Mouse (Mus musculus): ENCODE measurements around the gene Olfr808. TPM values are rescaled to one million over a fixed set of nuclear protein-coding genes. Genes with fewer than 3 reads are reported as not detected.

The Olfr808 gene
- total RNA-seq (2023): not detected

GRCm38 (mm10) chr10:129765182-129765581 lies at the start of gene Olfr808:
TSS of gene Olfr808 (plus strand) at chr10:129765482.

DNA sequence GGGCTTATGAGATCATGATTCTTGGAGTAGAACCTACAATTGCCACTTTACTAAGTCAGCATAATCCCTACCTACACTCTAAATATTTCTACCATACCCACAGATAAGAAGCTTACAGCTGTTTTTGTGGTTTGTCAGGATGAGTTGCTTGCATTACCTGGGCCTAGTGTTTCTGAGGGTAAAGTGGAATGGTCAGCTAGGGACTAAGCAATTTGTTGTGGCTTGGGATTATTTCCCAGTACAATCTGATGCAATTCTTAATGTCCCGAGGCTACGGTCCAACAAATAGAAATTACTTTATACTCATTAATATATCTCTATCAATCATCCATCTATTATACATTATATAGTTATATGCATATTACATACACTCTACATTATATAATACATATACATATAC lies 36.0 kb upstream of the Olfr808 start, which contains the start of gene Olfr805:
TSS of gene Olfr805 (minus strand) at position 101 of the 400 bp plus-strand sequence.

DNA sequence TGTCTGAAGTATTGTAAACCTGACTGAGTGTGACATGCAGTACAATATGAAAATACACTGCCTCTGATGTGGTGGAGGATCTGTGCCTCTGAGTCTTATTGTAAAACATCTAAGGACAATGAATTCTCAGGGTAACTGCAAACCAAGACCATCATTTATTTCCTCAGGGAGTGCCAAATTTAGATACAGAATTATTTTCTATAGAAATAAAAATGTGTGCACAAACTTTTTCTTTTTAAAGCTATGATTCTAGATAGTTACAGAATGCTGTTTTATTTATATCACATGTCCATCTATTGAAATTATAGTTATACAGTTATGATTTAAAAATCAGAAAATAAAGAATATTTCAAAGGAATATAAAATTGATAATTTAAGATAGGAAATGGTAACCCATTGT lies 23.5 kb upstream of the Olfr808 start, which contains the start of gene Olfr806:
TSS of gene Olfr806 (minus strand) at position 101 of the 400 bp plus-strand sequence.

DNA sequence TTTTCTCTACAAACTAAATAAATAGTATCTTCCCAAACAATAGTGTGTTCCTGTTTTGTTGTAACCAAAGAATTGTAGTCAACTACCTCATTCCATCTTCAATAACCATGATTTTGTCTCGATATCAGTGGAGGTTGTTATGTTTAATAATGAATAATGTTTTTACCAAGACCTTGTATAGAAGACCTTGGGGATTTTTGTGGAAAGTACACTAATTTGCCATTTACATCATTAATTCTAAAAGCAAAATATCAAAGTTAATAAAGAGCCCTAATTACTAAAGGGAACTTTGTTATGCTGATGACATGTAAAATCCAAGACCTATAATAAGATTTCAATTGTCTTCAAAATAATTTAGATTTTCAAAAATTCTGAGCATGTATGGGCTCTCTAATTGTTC lies 7.6 kb upstream of the Olfr808 start, which contains the start of gene Olfr807:
TSS of gene Olfr807 (minus strand) at position 101 of the 400 bp plus-strand sequence.

GRCm38 (mm10) chr10:129774338-129774737 lies 9.1 kb downstream of the Olfr808 start, which contains the start of gene Olfr809:
TSS of gene Olfr809 (plus strand) at chr10:129774638.

GRCm38 (mm10) chr10:129794817-129795216 lies 29.5 kb downstream of the Olfr808 start, which contains the start of gene Olfr810:
TSS of gene Olfr810 (minus strand) at chr10:129794917.

DNA sequence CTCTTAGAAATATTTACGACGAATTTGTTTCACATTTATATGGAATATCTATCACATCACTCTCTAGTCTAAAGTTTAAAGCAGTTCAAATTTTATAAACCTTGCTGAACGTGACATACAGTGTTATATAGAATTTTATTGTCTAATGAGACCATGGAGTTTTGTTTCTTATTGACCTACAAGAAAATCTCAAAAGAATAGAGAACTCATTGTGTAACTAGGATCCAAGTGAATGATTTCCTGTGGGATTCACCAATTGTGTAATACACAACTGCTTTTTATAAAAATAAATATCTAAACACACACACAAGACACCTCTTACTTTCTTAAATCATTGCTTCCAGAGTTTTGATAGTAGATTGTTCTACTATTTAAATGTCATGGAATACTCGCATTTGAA lies 39.0 kb downstream of the Olfr808 start, which contains the start of gene Olfr811:
TSS of gene Olfr811 (minus strand) at position 101 of the 400 bp plus-strand sequence.

Other genes starting within 250 kb of the Olfr808 start
- not detected for gene Olfr791, start 243.7 kb upstream of the Olfr808 start, total RNA-seq (2023)
- gene Olfr792, start 226.3 kb upstream of the Olfr808 start, total RNA-seq (2023): not detected
- not detected for gene Olfr794, start 197.8 kb upstream of the Olfr808 start, total RNA-seq (2023)
- not detected for gene Olfr796, start 152.9 kb upstream of the Olfr808 start, total RNA-seq (2023)
- not detected for gene Olfr798, start 137.5 kb upstream of the Olfr808 start, total RNA-seq (2023)
- not detected for gene Olfr799, start 128.0 kb upstream of the Olfr808 start, total RNA-seq (2023)
- not detected for gene Olfr800, start 107.8 kb upstream of the Olfr808 start, total RNA-seq (2023)
- not detected for gene Olfr801, start 91.6 kb upstream of the Olfr808 start, total RNA-seq (2023)
- not detected for gene Olfr802, start 77.3 kb upstream of the Olfr808 start, total RNA-seq (2023)
- gene Olfr803, start 71.2 kb upstream of the Olfr808 start, total RNA-seq (2023): not detected
- not detected for gene Olfr804, start 62.3 kb upstream of the Olfr808 start, total RNA-seq (2023)
- gene Olfr805, start 36.1 kb upstream of the Olfr808 start, total RNA-seq (2023): not detected
- gene Olfr806, start 23.6 kb upstream of the Olfr808 start, total RNA-seq (2023): not detected
- gene Olfr807, start 7.7 kb upstream of the Olfr808 start, total RNA-seq (2023): not detected
- gene Olfr809, start 9.2 kb downstream of the Olfr808 start, total RNA-seq (2023): not detected
- gene Olfr810, start 29.4 kb downstream of the Olfr808 start, total RNA-seq (2023): not detected
- gene Olfr811, start 38.9 kb downstream of the Olfr808 start, total RNA-seq (2023): not detected
- not detected for gene Olfr812, start 80.6 kb downstream of the Olfr808 start, total RNA-seq (2023)
- not detected for gene Olfr813, start 89.9 kb downstream of the Olfr808 start, total RNA-seq (2023)
- not detected for gene Olfr814, start 114.4 kb downstream of the Olfr808 start, total RNA-seq (2023)
- gene Olfr815, start 140.4 kb downstream of the Olfr808 start, total RNA-seq (2023): not detected
- not detected for gene Olfr816, start 150.1 kb downstream of the Olfr808 start, total RNA-seq (2023)
- not detected for gene Olfr818, start 183.6 kb downstream of the Olfr808 start, total RNA-seq (2023)
- gene Olfr819, start 201.8 kb downstream of the Olfr808 start, total RNA-seq (2023): not detected
- gene Olfr247, start 210.7 kb downstream of the Olfr808 start, total RNA-seq (2023): not detected
- gene Gm10310, start 219.6 kb downstream of the Olfr808 start, total RNA-seq (2023): not detected
- not detected for gene Olfr820, start 247.1 kb downstream of the Olfr808 start, total RNA-seq (2023)

Measured in CD4-positive naive resting alpha-beta T cell, adult 57 days (primary cell).